Mouse (Mus musculus) hindbrain, embryonic 14.5 days (tissue): Measurements from ENCODE around the gene Them4. TPM values are rescaled to one million over a fixed set of nuclear protein-coding genes. Genes with fewer than 3 reads are reported as not detected.
A peak's percentile ranks its signal among the peaks of the same experiment; 100 is the strongest.

Source experiments
- ATAC-seq: fragments of 200-750 bp; cut with Nextera tagmentation; 2 replicates; pipeline ENCODE4 v1.8.0; 2017; ENCODE audit warnings: moderate number of reproducible peaks, mild to moderate bottlenecking, moderate TSS enrichment, moderate library complexity; ENCODE audit not compliant: low FRiP score
- DNase-seq: peaks from one replicate; pipeline ENCODE4 v3.0.0-alpha.2; 2015; ENCODE audit warnings: low spot score
- H3K27ac ChIP-seq: fragments of 300-500 bp; sonication (generic); 2 replicates; pipeline ENCODE4 v1.5.1; 2014; ENCODE audit warnings: mild to moderate bottlenecking, moderate library complexity
- H3K27me3 ChIP-seq: fragments of 300-500 bp; sonication (generic); 2 replicates; pipeline ENCODE4 v1.6.1; 2014; ENCODE audit warnings: mild to moderate bottlenecking, low read length, mixed read lengths; ENCODE audit not compliant: control insufficient read depth, insufficient read depth
- H3K36me3 ChIP-seq: fragments of 300-500 bp; sonication (generic); replicated peaks from 2 replicates; pipeline ENCODE4 v1.6.1; 2014; ENCODE audit not compliant: control insufficient read depth, insufficient read depth
- H3K4me1 ChIP-seq: fragments of 300-500 bp; sonication (generic); replicated peaks from 2 replicates; pipeline ENCODE4 v1.6.1; 2014; ENCODE audit warnings: antibody characterized with exemption, low read length, mixed read lengths; ENCODE audit not compliant: control insufficient read depth, insufficient read depth
- H3K4me2 ChIP-seq: fragments of 300-500 bp; sonication (generic); replicated peaks from 2 replicates; pipeline ENCODE4 v1.6.1; 2014; ENCODE audit warnings: mild to moderate bottlenecking, moderate library complexity
- H3K4me3 ChIP-seq: fragments of 300-500 bp; sonication (generic); replicated peaks from 2 replicates; pipeline ENCODE4 v1.5.1; 2014; ENCODE audit warnings: mild to moderate bottlenecking, low read length
- H3K9ac ChIP-seq: fragments of 300-500 bp; sonication (generic); 2 replicates; pipeline ENCODE4 v1.6.1; 2014
- H3K9me3 ChIP-seq: fragments of 300-500 bp; sonication (generic); 2 replicates; pipeline ENCODE4 v1.6.1; 2016; ENCODE audit warnings: low read length; ENCODE audit not compliant: control insufficient read depth
- WGBS: fragments of 180-500 bp; shearing (Covaris S2); extraction: QIAGEN DNeasy Blood & Tissue Kit; methylation state at CpG from one replicate; pipeline ENCODE4 v1.1.7; 2014; 5-methylcytosine and 5-hydroxymethylcytosine counted together
- polyA plus RNA-seq: library from polyadenylated mRNA; unstranded; fragments of >200 nt; fragmentation: Nextera tagmentation; extraction: Ambion mirVana; gene quantifications from 2 replicates; pipeline ENCODE4 v1.2.1, GENCODE M21; 2014

Gene Them4
- polyA plus RNA-seq, 1 experiment from 2014 or later: 62.1 TPM

- DNase-seq (peak; percentile 23), ATAC-seq (peak; percentile 16; the same call in 1 of the 2 replicates)
- H3K9ac ChIP-seq: 0 out of 2 replicates have a peak overlapping the region, but pooled peaks have one; percentile 20
- 5% methylated on average over 10 of the region's 10 CpGs for WGBS
- H3K4me2 ChIP-seq: peak overlapping the region; percentile 40
- H3K9me3 ChIP-seq: no peaks in the 10 kb centered on the region
- H3K27me3 ChIP-seq: no peaks in the 10 kb centered on the region
- H3K4me3 ChIP-seq: no peak overlapping the region
- H3K27ac ChIP-seq: no peak overlapping the region
- peaks cover 13% of the 10 kb centered on the region; the same call in 1 of the 2 replicates for H3K4me1 ChIP-seq
- no peaks in the 10 kb centered on the region for H3K36me3 ChIP-seq
Measured at GRCm38 (mm10) chr3:94373090-94373489, 63.2 kb downstream of the Them4 start.

- H3K4me3 ChIP-seq: no peak overlapping the region
- no peaks in the 10 kb centered on the region for H3K9me3 ChIP-seq
- H3K27me3 ChIP-seq: no peaks in the 10 kb centered on the region
- peaks cover 13% of the 10 kb centered on the region; the same call in 1 of the 2 replicates for H3K4me1 ChIP-seq
- peak overlapping the region; percentile 40 for H3K4me2 ChIP-seq
- peak; percentile 44; the same call in 1 of the 2 replicates for ATAC-seq
- no peaks in the 10 kb centered on the region for H3K36me3 ChIP-seq
- H3K27ac ChIP-seq: no peak overlapping the region
- 1% methylated on average over 5 of the region's 5 CpGs for WGBS
- DNase-seq: peak; percentile 24
- no peak overlapping the region for H3K9ac ChIP-seq
Measured at GRCm38 (mm10) chr3:94373597-94374011, 63.7 kb downstream of the Them4 start.

- Histone ChIP-seq H3K27ac (no peak overlapping the region), H3K9ac (no peak overlapping the region), H3K27me3 (no peaks in the 10 kb centered on the region), H3K36me3 (no peaks in the 10 kb centered on the region), H3K9me3 (no peaks in the 10 kb centered on the region), H3K4me1 (peaks cover 13% of the 10 kb centered on the region; the same call in 1 of the 2 replicates), H3K4me3 (no peak overlapping the region), H3K4me2 (no peak overlapping the region)
- ATAC-seq: no peak
- no peak for DNase-seq
Measured at GRCm38 (mm10) chr3:94374636-94375035, 64.7 kb downstream of the Them4 start.

- DNase-seq: no peak
- no peak for ATAC-seq
- no peak overlapping the region for H3K27ac ChIP-seq
- no peaks in the 10 kb centered on the region for H3K9me3 ChIP-seq
- no peak overlapping the region for H3K9ac ChIP-seq
- no peak overlapping the region for H3K4me3 ChIP-seq
- H3K27me3 ChIP-seq: no peaks in the 10 kb centered on the region
- no peak overlapping the region for H3K4me2 ChIP-seq
- peaks cover 13% of the 10 kb centered on the region; the same call in 1 of the 2 replicates for H3K4me1 ChIP-seq
- WGBS: 76% methylated on average over 2 of the region's 2 CpGs
- no peaks in the 10 kb centered on the region for H3K36me3 ChIP-seq
Measured at GRCm38 (mm10) chr3:94375146-94375545, 65.3 kb downstream of the Them4 start.

- Histone ChIP-seq H3K9ac (no peak overlapping the region), H3K4me2 (no peak overlapping the region), H3K36me3 (no peaks in the 10 kb centered on the region), H3K27me3 (no peaks in the 10 kb centered on the region), H3K27ac (no peak overlapping the region), H3K9me3 (no peaks in the 10 kb centered on the region), H3K4me1 (peaks cover 13% of the 10 kb centered on the region; the same call in 1 of the 2 replicates), H3K4me3 (no peak overlapping the region)
- ATAC-seq: no peak
- no peak for DNase-seq
- whole genome bisulfite sequencing: 57% methylated on average over 5 of the region's 5 CpGs
Measured at GRCm38 (mm10) chr3:94375861-94376260, 66.0 kb downstream of the Them4 start.

GRCm38 (mm10) chr3:94377028-94377923 is 67.4 kb downstream of the Them4 start:
- H3K4me2 ChIP-seq: no peak overlapping the region
- no peak overlapping the region for H3K9ac ChIP-seq
- H3K36me3 ChIP-seq: no peaks in the 10 kb centered on the region
- WGBS: 26% methylated on average over 13 of the region's 13 CpGs
- no peak overlapping the region for H3K27ac ChIP-seq
- ATAC-seq: no peak
- H3K27me3 ChIP-seq: no peaks in the 10 kb centered on the region
- H3K4me1 ChIP-seq: peaks cover 9% of the 10 kb centered on the region; the same call in 1 of the 2 replicates
- no peak overlapping the region for H3K4me3 ChIP-seq
- H3K9me3 ChIP-seq: no peaks in the 10 kb centered on the region
- DNase-seq: no peak

GRCm38 (mm10) chr3:94379831-94380510 is 70.1 kb downstream of the Them4 start:
- Histone ChIP-seq H3K4me2 (no peak overlapping the region), H3K9me3 (no peaks in the 10 kb centered on the region), H3K4me1 (no peaks in the 10 kb centered on the region), H3K27ac (no peak overlapping the region), H3K9ac (no peak overlapping the region), H3K27me3 (no peaks in the 10 kb centered on the region), H3K36me3 (no peaks in the 10 kb centered on the region), H3K4me3 (no peak overlapping the region)
- ATAC-seq (no peak), DNase-seq (no peak)
- WGBS: 30% methylated on average over 9 of the region's 9 CpGs
